Mouse (Mus musculus): ENCODE measurements around the gene Fyttd1.
"Not testable (repeated sequence)": the region's sequence is repeated elsewhere in the genome, so short reads cannot be mapped to it uniquely, and the experiment has no call there.

Gene Fyttd1

DNA sequence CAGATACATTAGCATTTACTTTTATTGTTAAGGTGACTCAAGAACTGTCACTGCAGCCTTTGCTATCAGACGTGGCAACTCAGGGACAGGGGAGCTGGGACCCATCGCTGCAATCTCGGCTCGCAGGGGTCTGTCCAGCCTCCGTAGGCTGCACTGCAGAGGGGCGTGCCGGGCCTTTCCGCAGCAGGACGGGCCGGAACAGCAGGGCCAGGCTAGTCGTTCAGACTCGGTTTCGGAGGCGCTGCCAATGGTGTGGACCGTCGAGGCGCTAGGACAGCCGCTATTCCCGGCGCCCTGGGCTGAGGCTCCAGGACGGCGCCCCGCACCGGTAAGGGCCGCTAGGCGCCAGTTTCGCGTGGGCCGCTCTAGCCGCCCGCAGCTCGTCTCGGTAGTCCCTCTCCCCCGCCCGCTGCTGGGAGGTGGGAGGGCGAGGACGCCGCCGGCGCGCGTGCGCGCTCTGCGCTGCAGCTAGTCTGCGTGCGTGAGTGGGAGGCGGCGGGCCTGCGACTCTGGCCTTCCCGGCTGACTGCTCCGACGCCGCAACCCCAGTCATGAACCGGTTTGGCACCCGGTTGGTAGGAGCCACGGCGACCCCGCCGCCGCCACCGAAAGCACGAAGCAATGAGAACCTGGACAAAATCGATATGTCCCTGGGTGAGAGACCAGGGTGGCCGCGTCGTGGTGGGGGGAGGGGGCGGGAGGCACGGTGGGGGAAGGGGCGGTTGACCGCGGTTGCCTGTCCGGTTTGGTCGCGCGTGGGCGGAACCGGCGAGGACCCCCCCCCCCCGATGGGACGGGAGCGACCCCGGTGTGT lies at the start of gene Fyttd1, which contains the start of gene Rubcn:
Gene Fyttd1, plus strand, starts transcription at position 158 of the 814 bp plus-strand sequence.
Gene Rubcn, minus strand, starts transcription at position 424 of the 814 bp plus-strand sequence.
- peak; percentile 86 for DNase-seq (ENCODE audit: low spot score)

DNA sequence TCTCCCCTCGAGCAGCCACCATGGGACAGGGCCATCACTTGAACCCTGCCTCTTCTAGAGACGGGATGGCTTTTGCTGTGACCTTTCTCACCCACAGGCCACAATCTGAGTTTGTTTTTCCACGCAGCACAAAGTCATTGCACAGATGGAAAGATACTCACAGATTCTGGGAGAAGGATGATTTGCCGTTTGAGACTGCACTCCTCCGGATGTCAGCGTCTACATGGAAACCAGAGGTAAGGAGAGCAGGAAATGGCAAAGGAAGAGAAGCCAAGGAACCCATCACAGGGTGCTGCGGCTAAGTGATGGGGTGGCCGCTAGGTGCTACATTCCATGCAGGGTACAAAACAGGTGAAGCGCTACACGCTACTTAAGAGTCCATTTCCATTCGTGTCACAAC lies 48.2 kb upstream of the Fyttd1 start:
- DNase-seq (ENCODE audit: low spot score), result no peak

DNA sequence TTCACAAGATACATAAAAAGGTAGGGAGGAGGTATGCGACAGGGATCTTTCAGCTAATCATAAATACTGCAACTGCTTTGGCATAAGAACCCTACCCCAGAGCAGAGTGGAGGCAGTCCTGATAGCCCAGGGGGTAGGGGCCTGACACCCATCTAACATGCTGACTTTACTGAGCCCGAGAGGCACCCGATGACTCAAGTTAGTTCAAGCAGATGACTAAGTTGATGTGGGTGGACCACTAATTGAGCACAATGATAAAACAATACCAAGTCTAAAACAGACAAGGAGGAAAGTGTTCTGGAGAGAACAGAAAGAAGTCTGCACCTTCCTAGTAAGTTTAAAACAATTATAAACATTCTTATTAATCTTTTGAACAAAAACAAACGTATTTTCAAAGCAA lies 45.8 kb upstream of the Fyttd1 start:
- no peak for DNase-seq (ENCODE audit: low spot score)

- no peak for DNase-seq (ENCODE audit: low spot score)
Observed at GRCm38 (mm10) chr16:32847103-32847502, 30.2 kb upstream of the Fyttd1 start.

DNA sequence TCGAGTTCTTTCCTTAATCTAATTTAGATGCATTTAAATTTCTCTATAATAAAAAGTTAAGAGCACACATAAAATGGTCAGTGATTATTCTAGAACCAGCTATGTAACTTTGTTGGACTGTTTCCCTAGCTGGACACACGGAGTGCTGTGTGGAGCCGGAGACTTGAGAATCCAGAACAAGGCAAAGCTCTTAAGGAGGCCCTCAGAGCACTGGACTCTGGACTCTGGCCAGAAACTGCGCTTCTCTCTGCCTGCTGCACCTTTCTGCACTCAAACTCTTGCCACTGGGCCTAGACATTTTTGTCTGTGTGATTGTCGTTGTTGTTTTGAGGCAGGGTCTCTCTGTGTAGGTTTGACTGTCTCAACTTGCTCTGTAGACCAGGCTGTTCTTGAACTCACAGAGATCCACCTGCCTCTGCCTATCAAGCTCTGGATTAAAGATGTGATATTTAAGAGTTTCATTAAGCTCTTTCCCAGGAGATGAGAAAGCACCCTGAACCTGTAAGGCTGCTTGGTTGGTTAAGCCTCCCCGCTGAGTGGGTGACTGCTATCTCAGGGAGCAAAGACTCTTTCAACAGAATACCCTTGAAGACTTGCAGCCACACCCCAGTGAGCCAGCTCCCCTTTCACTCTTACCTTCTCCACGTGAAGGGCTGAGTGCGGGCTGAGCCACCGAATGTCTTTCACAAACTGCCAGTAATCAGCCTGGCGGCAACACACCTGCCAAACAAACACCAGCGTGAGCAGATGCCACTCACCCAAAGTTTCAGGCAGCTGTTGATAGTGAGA lies 28.1 kb upstream of the Fyttd1 start:
- DNase-seq (ENCODE audit: low spot score), result no peak

DNA sequence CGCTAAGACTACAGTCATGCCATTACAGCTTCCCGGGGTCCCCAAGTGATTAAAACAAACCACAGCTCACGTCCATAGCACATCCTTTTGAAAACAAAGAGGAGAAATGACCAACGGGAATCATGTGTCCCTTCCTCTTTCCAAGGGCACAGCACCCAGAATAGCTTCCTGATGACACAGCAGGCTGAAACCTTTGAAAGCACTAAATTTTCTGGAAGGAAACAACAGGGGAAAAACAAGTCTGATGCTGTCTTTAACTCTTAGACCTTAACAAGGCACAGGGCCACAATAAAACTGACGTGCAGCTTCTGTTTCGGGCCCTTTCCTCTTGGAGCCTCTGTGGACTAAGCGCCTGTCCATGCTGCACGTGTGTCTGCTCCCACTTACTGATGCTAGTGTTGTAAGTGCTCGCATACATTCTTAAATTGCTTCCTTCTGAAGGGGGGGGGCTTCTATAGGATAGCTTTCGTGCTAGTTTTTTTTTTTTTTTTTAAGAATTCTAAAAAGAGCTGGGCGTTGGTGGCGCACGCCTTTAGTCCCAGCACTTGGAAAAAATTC lies 23.7 kb upstream of the Fyttd1 start:
- no peak for DNase-seq (ENCODE audit: low spot score)

- no peak for DNase-seq (ENCODE audit: low spot score)
Observed at GRCm38 (mm10) chr16:32854050-32854571, 23.2 kb upstream of the Fyttd1 start.

GRCm38 (mm10) chr16:32856751-32857150 lies 20.5 kb upstream of the Fyttd1 start:
- DNase-seq (ENCODE audit: low spot score), result no peak

DNA sequence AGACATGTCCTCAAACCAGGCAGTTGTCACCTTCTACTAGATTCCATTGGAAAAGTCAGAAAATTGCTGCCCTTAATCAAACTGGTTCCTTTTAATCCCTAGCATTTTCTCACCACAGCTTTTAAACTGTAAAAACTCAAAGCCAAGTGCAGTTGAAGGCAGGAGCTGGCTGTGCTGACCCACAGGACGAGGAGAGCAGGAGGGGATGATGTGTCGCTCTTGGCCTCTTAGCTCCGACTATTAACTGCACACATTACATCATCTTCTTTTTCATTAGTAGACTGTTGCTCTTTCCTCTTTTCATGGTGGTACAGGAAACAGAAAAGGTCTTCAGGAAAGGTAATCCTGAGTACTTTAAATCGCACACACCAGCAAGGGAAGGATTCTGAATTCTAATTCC lies 18.9 kb upstream of the Fyttd1 start:
- DNase-seq (ENCODE audit: low spot score), result no peak

GRCm38 (mm10) chr16:32858771-32859636 lies 18.3 kb upstream of the Fyttd1 start:
- DNase-seq (ENCODE audit: low spot score), result no peak

DNA sequence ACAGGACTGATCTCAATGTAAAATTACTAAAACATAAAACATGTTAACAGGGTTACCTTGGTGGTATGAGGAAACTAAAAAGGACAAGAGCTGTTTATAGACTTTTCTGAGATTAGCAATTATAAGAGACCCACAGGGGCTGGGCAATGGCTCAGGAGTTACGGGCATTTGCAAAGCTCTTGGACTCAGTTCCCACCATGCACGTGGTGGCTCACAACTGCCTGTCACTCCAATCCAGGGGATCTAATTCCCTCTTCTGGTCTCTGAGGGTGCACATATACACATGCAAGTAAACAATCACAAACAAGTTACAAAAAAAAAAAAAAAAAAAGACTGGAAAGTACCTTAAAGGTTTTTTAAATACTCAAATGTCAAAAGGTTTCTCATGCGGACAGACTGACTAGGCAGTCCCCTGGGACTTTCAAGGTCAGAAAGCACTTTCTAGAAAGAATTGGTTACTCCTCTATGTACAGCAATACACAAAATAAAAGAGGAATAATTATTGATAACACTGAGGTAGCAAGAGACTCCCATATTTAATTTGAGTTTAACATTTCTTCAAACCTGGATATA lies 15.4 kb upstream of the Fyttd1 start:
- DNase-seq (ENCODE audit: low spot score), result no peak

DNA sequence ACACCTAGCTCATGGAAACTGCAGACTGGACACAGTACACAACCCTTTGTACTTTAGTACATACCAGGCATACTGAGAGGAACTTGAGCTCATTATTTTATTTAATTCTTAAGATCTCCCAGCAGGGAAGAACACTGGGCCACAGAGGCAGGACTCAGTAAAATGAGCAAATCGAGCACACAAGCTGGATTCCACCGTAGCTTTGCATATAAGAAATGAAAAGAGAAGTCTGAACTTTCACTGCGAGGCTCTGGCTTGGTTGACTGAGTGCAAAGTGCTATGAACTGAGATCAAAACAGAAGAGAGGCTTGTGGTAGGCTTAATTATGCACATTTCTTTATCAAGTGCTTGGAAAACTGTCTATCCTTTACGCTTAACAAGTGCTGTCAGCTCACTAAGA lies 11.9 kb upstream of the Fyttd1 start:
- no peak for DNase-seq (ENCODE audit: low spot score)

DNA sequence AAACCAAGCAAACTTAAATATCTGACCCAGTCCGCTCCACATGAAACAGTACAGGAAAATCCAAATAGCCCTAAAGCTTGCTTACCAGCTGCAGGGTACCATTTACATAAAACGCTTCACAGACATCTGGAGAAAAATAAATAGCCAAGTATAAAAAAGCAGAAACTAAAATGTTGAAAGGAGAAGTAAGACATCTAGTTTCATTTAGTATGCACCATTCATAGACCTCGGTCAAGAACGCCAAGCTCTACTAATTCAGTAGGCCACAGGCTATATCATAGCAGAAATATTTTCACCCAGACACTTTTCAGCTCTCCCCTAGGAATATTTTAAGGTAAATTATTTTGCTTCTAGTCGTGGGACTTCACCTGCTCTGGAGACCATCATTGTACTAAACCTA lies 10.6 kb upstream of the Fyttd1 start:
- DNase-seq (ENCODE audit: low spot score), result no peak

- peak; percentile 83 for DNase-seq (ENCODE audit: low spot score)
Observed at GRCm38 (mm10) chr16:32867919-32868552, 9.3 kb upstream of the Fyttd1 start.

GRCm38 (mm10) chr16:32870231-32870630 lies 7.1 kb upstream of the Fyttd1 start:
- no peak for DNase-seq (ENCODE audit: low spot score)

DNA sequence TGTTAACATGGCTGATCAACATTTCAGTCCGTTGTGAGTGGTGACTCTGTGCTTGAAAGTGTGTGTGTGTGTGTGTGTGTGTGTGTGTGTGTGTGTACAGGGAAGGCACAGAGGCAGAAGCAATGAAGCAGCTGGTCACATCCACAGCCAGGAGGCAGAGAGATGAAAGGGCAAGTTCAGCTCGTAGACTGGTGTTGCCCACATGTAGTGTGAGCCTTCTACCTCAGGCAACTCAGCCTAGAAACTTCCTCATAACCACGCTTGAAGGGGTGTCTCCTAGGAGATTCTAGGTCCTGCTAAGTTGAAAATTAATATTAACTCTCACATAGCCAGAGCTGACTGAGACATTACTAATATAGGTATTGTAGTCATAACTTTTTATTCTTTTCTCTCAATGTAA lies 3.9 kb upstream of the Fyttd1 start:
- no peak for DNase-seq (ENCODE audit: low spot score)

DNA sequence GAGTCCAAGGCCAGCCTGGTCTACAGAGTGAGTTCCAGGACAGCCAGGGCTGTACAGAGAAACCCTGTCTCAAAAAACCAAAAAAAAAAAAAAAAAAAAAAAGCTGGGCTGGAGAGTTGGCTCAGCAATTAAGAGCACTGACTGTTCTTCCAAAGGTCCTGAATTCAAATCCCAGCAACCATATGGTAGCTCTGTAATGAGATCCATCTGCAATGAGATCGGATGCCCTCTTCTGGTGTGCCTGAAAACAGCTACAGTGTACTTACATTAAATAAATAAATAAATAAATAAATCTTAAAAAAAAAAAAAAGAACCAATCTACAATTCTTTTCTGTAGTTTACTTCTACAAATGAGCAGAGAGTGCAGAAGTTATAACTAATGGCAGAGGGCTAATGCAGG lies 2.0 kb upstream of the Fyttd1 start:
- not testable (repeated sequence) for DNase-seq (ENCODE audit: low spot score)

GRCm38 (mm10) chr16:32875847-32876246 lies 1.5 kb upstream of the Fyttd1 start:
- no peak for DNase-seq (ENCODE audit: low spot score)

DNA sequence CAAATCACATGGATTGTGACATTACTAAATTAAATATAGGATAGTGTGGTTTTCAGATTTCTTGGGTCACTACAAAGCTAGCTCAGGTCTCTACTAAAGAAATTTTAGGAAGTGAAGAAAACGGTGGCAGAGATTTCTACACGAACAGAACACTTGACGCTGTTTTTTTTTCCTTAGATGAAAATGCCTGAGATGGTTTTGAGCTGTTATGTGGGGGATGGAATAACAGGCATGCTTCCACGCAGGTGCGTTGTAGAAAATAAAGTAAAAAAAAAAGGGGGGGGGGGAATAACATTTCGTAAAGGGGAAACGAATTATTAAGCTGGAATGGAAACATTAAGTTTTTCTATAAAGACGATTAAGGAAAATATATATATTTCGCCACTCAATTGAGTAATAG lies 469 bp upstream of the Fyttd1 start:
- DNase-seq (ENCODE audit: low spot score), result no peak

DNA sequence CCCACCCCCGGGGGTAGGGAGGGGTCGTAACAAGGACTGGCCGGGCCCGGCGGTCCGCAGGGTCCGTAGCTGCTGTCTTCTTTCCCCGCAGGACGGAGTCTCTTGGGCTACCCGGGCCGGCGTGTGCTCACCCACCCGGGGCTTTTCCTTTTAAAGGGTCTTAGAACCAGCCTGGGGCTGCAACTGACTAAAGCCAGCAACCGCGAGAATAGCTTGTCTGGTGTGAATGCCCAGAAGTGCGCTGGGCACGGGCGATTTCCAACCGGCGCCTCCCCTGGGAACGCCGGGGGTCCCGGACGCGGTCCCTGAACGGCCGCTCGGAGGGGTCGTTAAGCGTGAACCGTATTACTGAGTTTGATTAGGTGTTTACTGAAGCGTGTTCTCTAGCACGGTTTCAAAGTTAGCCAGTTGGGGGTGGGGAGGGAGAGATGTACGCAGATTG lies 878 bp downstream of the Fyttd1 start:
- DNase-seq (ENCODE audit: low spot score), result no peak
